Mouse (Mus musculus) ES-E14 (cell line): ENCODE data around the gene Iqsec1. TPM values are rescaled to one million over a fixed set of nuclear protein-coding genes. Genes with fewer than 3 reads are reported as not detected.
A peak's percentile ranks its signal among the peaks of the same experiment; 100 is the strongest.

ENCODE experiments used
- DNase-seq: peaks from one replicate; pipeline ENCODE4 v3.0.0-alpha.2; 2013; ENCODE audit warnings: low read depth, low spot score
- H3K27ac ChIP-seq: 2 replicates; pipeline ENCODE4 v1.5.1; 2012; ENCODE audit warnings: low read depth, mild to moderate bottlenecking, low read length, moderate library complexity, mixed read lengths; ENCODE audit not compliant: poor library complexity, insufficient read depth, severe bottlenecking
- H3K36me3 ChIP-seq: 2 replicates; pipeline ENCODE4 v1.6.1; 2012; ENCODE audit warnings: mild to moderate bottlenecking, low read length, moderate library complexity, mixed read lengths; ENCODE audit not compliant: control insufficient read depth, poor library complexity, insufficient read depth, severe bottlenecking
- H3K4me1 ChIP-seq, 2 experiments: fragments of 150-350 bp in 1 of 2; sonication (generic) in 1 of 2; 2 replicates each; pipeline ENCODE4 v1.6.1; 2012; ENCODE audit warnings: low read length in 2 of 2, mild to moderate bottlenecking in 1 of 2, mixed read lengths in 1 of 2; ENCODE audit not compliant: control insufficient read depth in 2 of 2, insufficient read depth in 2 of 2, poor library complexity in 1 of 2
- H3K4me3 ChIP-seq, 2 experiments: fragments of 150-350 bp in 1 of 2; sonication (generic) in 1 of 2; 2 replicates each; pipeline ENCODE4 v1.5.1; 2012; ENCODE audit warnings: low read length in 2 of 2, low read depth in 1 of 2, mild to moderate bottlenecking in 1 of 2, mixed read lengths in 1 of 2; ENCODE audit not compliant: insufficient read depth in 1 of 2, poor library complexity in 1 of 2, severe bottlenecking in 1 of 2
- H3K9ac ChIP-seq: 2 replicates; pipeline ENCODE4 v1.6.1; 2012; ENCODE audit warnings: low read depth, mild to moderate bottlenecking, low read length, mixed read lengths; ENCODE audit not compliant: poor library complexity, insufficient read depth, severe bottlenecking
- H3K9me3 ChIP-seq: fragments of 150-350 bp; sonication (generic); 2 replicates; pipeline ENCODE4 v1.6.1; 2012; ENCODE audit warnings: low read depth, mild to moderate bottlenecking, low read length; ENCODE audit not compliant: control insufficient read depth, insufficient read depth
- CHD2 ChIP-seq: IDR thresholded peaks from 2 replicates; pipeline ENCODE4 v1.6.1; 2014; ENCODE audit warnings: mild to moderate bottlenecking, low read depth, low read length, inconsistent platforms
- HCFC1 ChIP-seq: IDR thresholded peaks from 2 replicates; pipeline ENCODE4 v1.6.1; 2012; ENCODE audit warnings: low read length, inconsistent platforms, borderline replicate concordance; ENCODE audit not compliant: insufficient read depth
- MAFK ChIP-seq: IDR thresholded peaks from 2 replicates; pipeline ENCODE4 v1.6.1; 2014; ENCODE audit warnings: mild to moderate bottlenecking, low read depth, low read length, inconsistent platforms; ENCODE audit not compliant: insufficient read depth
- ZC3H11A ChIP-seq: IDR thresholded peaks from 2 replicates; pipeline ENCODE4 v1.6.1; 2012; ENCODE audit warnings: low read depth, mild to moderate bottlenecking, inconsistent platforms, low read length, borderline replicate concordance
- ZNF384 ChIP-seq: IDR thresholded peaks from 2 replicates; pipeline ENCODE4 v1.6.1; 2012; ENCODE audit warnings: low read depth, low read length, inconsistent platforms
- in situ Hi-C, 2 experiments: fragments of 600-800 bp; cut with MboI; formaldehyde crosslinking; loops; one replicate each; pipeline ENCODE4 v1.15.1; 2025; ENCODE audit warnings: low sequenced_read_pairs in 2 of 2, inconsistent platforms in 1 of 2; ENCODE audit not compliant: unreplicated experiment in 2 of 2
- total RNA-seq: library from RNA; depleted of rRNA; stranded (reverse); fragments of 300-350 nt; gene quantifications from 2 replicates; pipeline ENCODE4 v1.2.3, GENCODE M21; 2012

The Iqsec1 gene
- total RNA-seq, 1 experiment: 18.8 TPM

DNA sequence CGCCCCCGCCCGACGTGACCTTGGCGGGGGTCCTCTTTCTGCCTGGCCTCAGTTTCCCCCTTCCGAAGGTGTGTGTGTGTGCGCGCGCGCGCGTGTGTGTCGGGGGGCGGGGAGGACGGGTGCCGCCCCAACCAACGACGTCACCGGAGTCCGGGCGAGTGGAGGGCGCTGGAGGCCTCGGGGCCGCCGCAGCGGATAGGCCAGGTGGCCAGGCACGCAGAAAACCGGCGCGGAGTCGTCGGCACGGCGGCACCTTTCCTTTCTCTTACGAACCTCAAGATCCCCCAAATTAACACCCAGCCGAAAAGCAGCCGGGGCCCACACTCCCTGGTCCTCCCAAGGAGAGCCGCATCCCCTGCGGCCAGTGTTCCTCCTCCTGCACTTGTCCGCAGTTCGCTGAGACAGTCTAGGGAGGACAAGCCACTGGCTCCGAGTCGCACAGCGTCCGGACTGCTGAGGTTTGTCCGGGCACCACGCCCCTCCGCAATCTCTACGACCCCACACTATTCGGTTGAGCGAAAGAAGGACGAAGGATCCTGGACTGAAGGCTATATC is 251.7 kb downstream of the Iqsec1 start:
- no peak for TF ChIP-seq ZNF384
- TF ChIP-seq CHD2: no peak
- no peak for TF ChIP-seq MAFK
- no peak for TF ChIP-seq ZC3H11A
- no peak for TF ChIP-seq HCFC1
- Histone ChIP-seq H3K27ac (no peak overlapping the region), H3K4me1 (peaks cover 0 to 6% of the 10 kb centered on the region in 2 experiments; a peak in 2 of 4 replicates), H3K9me3 (no peaks in the 10 kb centered on the region), H3K36me3 (no peaks in the 10 kb centered on the region), H3K9ac (peak overlapping the region; percentile 71), H3K4me3 (peak overlapping the region; percentile 75 to 80)
- in situ Hi-C loops: no loop called here
- DNase-seq: no peak

DNA sequence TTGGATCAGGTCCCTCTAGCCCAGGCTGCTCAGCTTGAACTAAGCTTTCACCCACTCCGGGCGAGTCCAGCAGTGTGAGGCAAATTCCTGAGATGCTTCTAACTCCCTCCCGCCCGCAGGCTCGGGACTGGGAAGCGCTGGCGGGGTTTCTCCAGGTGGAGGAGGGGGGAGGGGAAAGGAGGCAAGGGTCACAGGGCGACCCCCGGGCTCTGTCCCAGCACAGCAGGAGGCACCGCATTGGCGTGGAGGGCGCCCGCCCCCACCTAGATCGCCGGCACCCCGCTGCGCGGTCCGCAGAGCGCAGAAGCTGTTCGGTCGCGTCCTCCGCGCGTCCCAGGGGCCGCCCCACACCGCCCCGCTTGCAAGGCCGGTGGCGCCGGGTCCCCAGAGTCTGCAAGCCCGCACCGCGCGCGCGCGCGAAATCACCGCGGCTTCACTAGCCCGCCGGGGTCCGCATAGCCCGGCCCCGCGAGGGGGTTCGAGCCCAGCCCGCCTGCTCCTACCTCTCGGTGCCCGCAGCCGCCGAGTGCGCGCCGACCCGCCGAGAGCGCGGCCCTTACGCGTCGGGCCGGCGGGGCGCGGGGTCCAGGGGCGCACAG is 252.3 kb downstream of the Iqsec1 start:
- peak overlapping the region; percentile 75 to 80 for H3K4me3 ChIP-seq
- H3K36me3 ChIP-seq: no peaks in the 10 kb centered on the region
- peaks cover 0 to 9% of the 10 kb centered on the region in 2 experiments; a peak in 2 of 4 replicates for H3K4me1 ChIP-seq
- no peak for TF ChIP-seq CHD2
- no peak for TF ChIP-seq ZNF384
- TF ChIP-seq MAFK: no peak
- TF ChIP-seq ZC3H11A: no peak
- no peak for TF ChIP-seq HCFC1
- no peaks in the 10 kb centered on the region for H3K9me3 ChIP-seq
- DNase-seq: peak; percentile 55
- in situ Hi-C loops: no loop called here
- H3K27ac ChIP-seq: no peak overlapping the region
- H3K9ac ChIP-seq: peak overlapping the region; percentile 71

DNA sequence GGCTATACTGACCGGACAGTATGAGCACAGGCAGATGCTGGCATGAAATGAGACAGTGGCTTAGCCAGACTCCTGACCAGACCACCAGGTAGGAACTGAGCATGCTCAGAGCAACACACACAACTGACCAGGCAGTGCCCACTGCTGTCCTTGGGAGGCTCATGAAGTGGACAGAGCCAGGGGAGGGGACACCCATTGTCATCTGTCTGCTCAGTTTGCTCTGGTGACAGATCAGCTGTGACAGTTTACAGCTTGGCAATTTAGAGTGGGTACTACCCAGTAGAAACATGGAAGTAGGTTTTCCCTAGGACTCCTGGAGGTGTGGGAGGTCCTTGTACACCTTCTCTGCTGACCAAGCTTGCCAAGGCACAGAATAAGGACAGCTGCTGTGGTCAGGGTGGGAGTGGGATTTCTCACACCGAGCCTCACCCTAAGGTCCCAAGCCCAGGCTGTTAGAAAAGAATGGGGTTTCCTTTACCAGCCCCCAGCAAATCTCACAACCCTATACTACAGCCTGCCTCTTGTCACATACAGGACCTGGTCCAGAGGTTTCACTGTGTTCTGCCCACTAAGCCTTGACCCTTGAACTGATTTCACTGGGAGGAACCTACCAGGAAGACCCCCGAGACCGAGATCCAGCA is 253.0 kb downstream of the Iqsec1 start:
- Histone ChIP-seq H3K9me3 (no peaks in the 10 kb centered on the region), H3K36me3 (no peaks in the 10 kb centered on the region), H3K4me3 (peak overlapping the region; percentile 75 to 80), H3K27ac (no peak overlapping the region), H3K9ac (peak overlapping the region; percentile 71; the same call in 1 of the 2 replicates), H3K4me1 (peaks cover 0 to 13% of the 10 kb centered on the region in 2 experiments; a peak in 2 of 4 replicates)
- in situ Hi-C loops: no loop called here
- DNase-seq: no peak
- TF ChIP-seq ZNF384: no peak
- no peak for TF ChIP-seq ZC3H11A
- no peak for TF ChIP-seq MAFK
- TF ChIP-seq HCFC1: no peak
- TF ChIP-seq CHD2: no peak

DNA sequence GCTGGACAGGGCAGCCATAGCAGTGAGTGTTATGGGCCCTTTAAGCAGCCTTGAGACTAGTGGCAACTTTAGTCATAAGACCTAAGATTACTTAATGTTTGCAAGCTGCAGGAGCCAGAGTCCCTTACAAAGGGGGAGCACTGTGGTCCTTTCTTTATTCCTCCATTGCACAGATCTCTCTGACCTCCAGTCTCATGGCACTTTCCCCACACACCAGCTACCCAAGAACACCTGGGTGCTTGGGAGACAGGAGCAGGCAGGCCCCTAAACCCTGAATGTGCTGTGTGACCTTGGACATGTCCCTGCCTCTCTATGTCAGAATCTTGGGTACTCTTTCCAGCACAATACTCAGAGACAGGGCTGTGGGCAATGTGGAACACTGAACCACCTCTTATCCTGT is 253.7 kb downstream of the Iqsec1 start:
- Histone ChIP-seq H3K4me1 (peaks cover 0 to 15% of the 10 kb centered on the region in 2 experiments; a peak in 2 of 4 replicates), H3K9ac (no peak overlapping the region), H3K27ac (no peak overlapping the region), H3K4me3 (no peak overlapping the region), H3K36me3 (no peaks in the 10 kb centered on the region), H3K9me3 (no peaks in the 10 kb centered on the region)
- in situ Hi-C loops: no loop called here
- no peak for TF ChIP-seq HCFC1
- TF ChIP-seq ZC3H11A: no peak
- no peak for TF ChIP-seq MAFK
- no peak for TF ChIP-seq CHD2
- TF ChIP-seq ZNF384: no peak
- no peak for DNase-seq
